Mouse (Mus musculus): ENCODE measurements at regions not wholly inside any gene's neighbourhood (a gene's known extent, or its start where the extent isn't known, plus 50 kb on each side); places are given as distances from the start of the nearest gene placed in this dataset.
A peak's percentile ranks its signal among the peaks of the same experiment; 100 is the strongest.

GRCm38 (mm10) chr1:183763864-183764726 lies 249.0 kb upstream of the Dusp10 start:
- no peak for TF ChIP-seq JUND (IDR thresholded peaks at IDR 0.05; ENCODE audit: low read depth, low read length)
- TF ChIP-seq TBP (IDR thresholded peaks at IDR 0.05; ENCODE audit: low read depth, low read length), result no peak
- no peak for TF ChIP-seq ZNF384 (IDR thresholded peaks at IDR 0.05; ENCODE audit: low read depth, low read length)
- TF ChIP-seq HCFC1 (IDR thresholded peaks at IDR 0.05; ENCODE audit: low read depth, low read length), result no peak
- no peak for TF ChIP-seq TAL1 (IDR thresholded peaks at IDR 0.05; ENCODE audit: low read length)
- no peak for TF ChIP-seq MAZ (IDR thresholded peaks at IDR 0.05; ENCODE audit: low read depth, low read length)
- no peak for TF ChIP-seq CTCF (IDR thresholded peaks at IDR 0.05 in 2 of 3, conservative IDR thresholded peaks at IDR 0.05 in 1 of 3; ENCODE audit: control insufficient read depth in 1 of 3, insufficient read depth in 1 of 3, low read depth in 2 of 3, low read length in 3 of 3, poor library complexity in 1 of 3, severe bottlenecking in 1 of 3)
- TF ChIP-seq KAT2A (conservative IDR thresholded peaks at IDR 0.05; ENCODE audit: low read depth, low read length), result no peak
- TF ChIP-seq POLR2A (IDR thresholded peaks at IDR 0.05; ENCODE audit: control insufficient read depth in 1 of 2, insufficient read depth in 1 of 2, low read depth in 1 of 2, low read length in 2 of 2, poor library complexity in 1 of 2), result no peak
- no peak for TF ChIP-seq SMC3 (IDR thresholded peaks at IDR 0.05; ENCODE audit: low read depth, low read length)
- no peak for TF ChIP-seq USF2 (IDR thresholded peaks at IDR 0.05; ENCODE audit: borderline replicate concordance in 1 of 2, insufficient read depth in 1 of 2, low read depth in 1 of 2, low read length in 2 of 2)
- TF ChIP-seq GABPA (IDR thresholded peaks at IDR 0.05; ENCODE audit: low read depth, low read length), result no peak
- no peak for TF ChIP-seq ETS1 (IDR thresholded peaks at IDR 0.05; ENCODE audit: low read depth, low read length)
- no peak for TF ChIP-seq NELFE (IDR thresholded peaks at IDR 0.05; ENCODE audit: low read depth, low read length)
- TF ChIP-seq ELF1 (IDR thresholded peaks at IDR 0.05; ENCODE audit: low read depth, low read length), result no peak
- TF ChIP-seq SIN3A (IDR thresholded peaks at IDR 0.05; ENCODE audit: low read length), result no peak
- TF ChIP-seq MEF2A (IDR thresholded peaks at IDR 0.05; ENCODE audit: extremely low read depth, insufficient replicate concordance, low read depth, low read length, poor library complexity, severe bottlenecking), result no peak
- TF ChIP-seq ZC3H11A (IDR thresholded peaks at IDR 0.05; ENCODE audit: low read depth, low read length), result no peak
- TF ChIP-seq USF1 (IDR thresholded peaks at IDR 0.05; ENCODE audit: low read depth, low read length), result no peak
- TF ChIP-seq UBTF (IDR thresholded peaks at IDR 0.05; ENCODE audit: borderline replicate concordance, insufficient read depth, low read depth, low read length), result no peak
- no peak overlapping the region for H3K9ac ChIP-seq (ENCODE audit: control insufficient read depth, low read depth, low read length, poor library complexity, severe bottlenecking)
- no peaks in the 10 kb centered on the region for H3K4me1 ChIP-seq (ENCODE audit: control insufficient read depth in 1 of 2, insufficient read depth in 2 of 2, low read length in 2 of 2)
- no peak overlapping the region for H3K4me3 ChIP-seq (ENCODE audit: control insufficient read depth in 1 of 2, insufficient read depth in 1 of 2, low read depth in 2 of 2, low read length in 2 of 2)
- H3K79me2 ChIP-seq (ENCODE audit: control insufficient read depth, insufficient read depth, low read length, poor library complexity), result no peaks in the 10 kb centered on the region
- no peak overlapping the region for H3K27ac ChIP-seq (ENCODE audit: control insufficient read depth, low read depth, low read length)
- DNase-seq (ENCODE audit: low read depth, low spot score), result peak; percentile 10
- no peaks in the 10 kb centered on the region for H3K36me3 ChIP-seq (ENCODE audit: control insufficient read depth in 1 of 2, insufficient read depth in 2 of 2, low read length in 2 of 2)
- no peaks in the 10 kb centered on the region for H3K9me3 ChIP-seq (replicated peaks; ENCODE audit: insufficient read depth, low read length)
- no peaks in the 10 kb centered on the region for H3K27me3 ChIP-seq (ENCODE audit: control insufficient read depth in 1 of 2, insufficient read depth in 2 of 2, low read length in 2 of 2)

All from MEL (cell line).